ENCODE assay signal across 22 mouse cellular contexts in the genomic region with DNA sequence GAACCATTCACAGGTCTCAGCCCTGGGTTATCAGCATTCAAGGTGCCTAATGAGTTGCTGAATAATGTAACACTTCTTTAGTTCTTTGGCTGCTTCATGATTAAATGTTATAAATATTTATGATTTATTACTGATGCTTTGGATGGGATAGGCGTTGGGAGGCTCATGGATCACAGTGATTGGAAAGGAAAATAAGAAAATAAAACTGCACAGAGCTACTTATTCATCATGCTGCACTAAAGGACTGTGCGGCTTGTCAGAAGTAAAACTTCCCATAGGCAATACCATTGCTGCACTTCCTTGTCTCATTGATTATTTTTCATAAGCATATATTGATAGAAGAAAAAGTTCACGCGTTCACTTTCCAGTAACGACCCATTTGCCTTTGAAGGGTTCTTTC.
A peak's percentile ranks its signal among the peaks of the same experiment; 100 is the strongest.
DNase-seq lines count a peak whose midpoint lies in the region; ATAC-seq and TF ChIP-seq lines count a peak whose summit lies in the region.
"Had no signal": no experiment of that assay in that cellular context is flagged by ENCODE, and none has a peak within 500 bp of the region (broad histone marks: within the 10 kb centered on the region; RNA-seq: fewer than 3 reads in every experiment).

No protein-coding gene starts in this region.

- H3K9me3 ChIP-seq in forebrain, embryonic 13.5 days (replicated peaks): no peaks in the 10 kb centered on the region
- no peaks in the 10 kb centered on the region for H3K9me3 ChIP-seq in forebrain, embryonic 10.5 days
- H3K9me3 ChIP-seq in hindbrain, embryonic 12.5 days (replicated peaks): no peaks in the 10 kb centered on the region
- H3K9me3 ChIP-seq in hindbrain, postnatal 0 days (ENCODE audit: low read length): no peaks in the 10 kb centered on the region
- no peaks in the 10 kb centered on the region for H3K9me3 ChIP-seq in midbrain, embryonic 13.5 days
- H3K9me3 ChIP-seq in midbrain, postnatal 0 days (ENCODE audit: low read length): no peaks in the 10 kb centered on the region
- H3K9me3 ChIP-seq: embryonic facial prominence, embryonic 12.5 days; G1E; heart, embryonic 15.5 days had no signal

- peaks cover 21% of the 10 kb centered on the region for H3K4me1 ChIP-seq in forebrain, embryonic 13.5 days
- peaks cover 34% of the 10 kb centered on the region for H3K4me1 ChIP-seq in forebrain, embryonic 10.5 days
- no peaks in the 10 kb centered on the region; the same call in 1 of the 2 replicates for H3K4me1 ChIP-seq in hindbrain, embryonic 12.5 days
- H3K4me1 ChIP-seq in hindbrain, postnatal 0 days (ENCODE audit: insufficient read depth, low read length): no peaks in the 10 kb centered on the region
- H3K4me1 ChIP-seq in midbrain, embryonic 13.5 days (replicated peaks): peaks cover 13% of the 10 kb centered on the region
- H3K4me1 ChIP-seq in midbrain, postnatal 0 days (ENCODE audit: insufficient read depth, low read length): no peaks in the 10 kb centered on the region

- WGBS in forebrain, embryonic 13.5 days: 52% methylated on average over 5 of the region's 5 CpGs
- WGBS in forebrain, embryonic 10.5 days: 87% methylated on average over 5 of the region's 5 CpGs
- 82% methylated on average over 5 of the region's 5 CpGs for WGBS in hindbrain, embryonic 12.5 days
- 84% methylated on average over 5 of the region's 5 CpGs for WGBS in hindbrain, postnatal 0 days
- WGBS in midbrain, embryonic 13.5 days: 72% methylated on average over 5 of the region's 5 CpGs
- 59% methylated on average over 5 of the region's 5 CpGs for WGBS in midbrain, postnatal 0 days

- H3K4me3 ChIP-seq in forebrain, embryonic 13.5 days: no peak overlapping the region
- H3K4me3 ChIP-seq in forebrain, embryonic 10.5 days: no peak overlapping the region
- no peak overlapping the region for H3K4me3 ChIP-seq in hindbrain, embryonic 12.5 days
- H3K4me3 ChIP-seq in hindbrain, postnatal 0 days (ENCODE audit: low read length): no peak overlapping the region
- no peak overlapping the region for H3K4me3 ChIP-seq in midbrain, embryonic 13.5 days (replicated peaks)
- H3K4me3 ChIP-seq in midbrain, postnatal 0 days (ENCODE audit: low read depth, low read length): no peak overlapping the region
- H3K4me3 ChIP-seq: embryonic facial prominence, embryonic 12.5 days; heart, adult 2 months; heart, embryonic 15.5 days had no signal

- ATAC-seq in forebrain, embryonic 13.5 days: 0 out of 2 replicates have a peak, but pooled peaks have one; percentile 16
- peak; percentile 40; the same call in 1 of the 2 replicates for ATAC-seq in hindbrain, embryonic 12.5 days (ENCODE audit: low FRiP score)
- ATAC-seq in hindbrain, postnatal 0 days: no peak
- peak; percentile 66 for ATAC-seq in midbrain, embryonic 13.5 days
- ATAC-seq in midbrain, postnatal 0 days (ENCODE audit: low FRiP score): no peak
- ATAC-seq: CD4-positive, CD25-positive, alpha-beta regulatory T cell, adult 4 months; intestine, embryonic 16.5 days had no signal

- no peaks in the 10 kb centered on the region for H3K36me3 ChIP-seq in forebrain, embryonic 13.5 days (ENCODE audit: poor library complexity, severe bottlenecking)
- no peaks in the 10 kb centered on the region for H3K36me3 ChIP-seq in forebrain, embryonic 10.5 days (replicated peaks)
- no peaks in the 10 kb centered on the region for H3K36me3 ChIP-seq in hindbrain, embryonic 12.5 days
- no peaks in the 10 kb centered on the region for H3K36me3 ChIP-seq in hindbrain, postnatal 0 days (ENCODE audit: insufficient read depth, low read length)
- H3K36me3 ChIP-seq in midbrain, embryonic 13.5 days: no peaks in the 10 kb centered on the region
- no peaks in the 10 kb centered on the region for H3K36me3 ChIP-seq in midbrain, postnatal 0 days (ENCODE audit: insufficient read depth, low read length)
- H3K36me3 ChIP-seq: embryonic facial prominence, embryonic 12.5 days; G1E; heart, embryonic 15.5 days had no signal

- H3K27ac ChIP-seq in forebrain, embryonic 13.5 days: no peak overlapping the region
- no peak overlapping the region for H3K27ac ChIP-seq in forebrain, embryonic 10.5 days
- H3K27ac ChIP-seq in hindbrain, embryonic 12.5 days: 0 out of 2 replicates have a peak overlapping the region, but pooled peaks have one; percentile 64
- H3K27ac ChIP-seq in hindbrain, postnatal 0 days: no peak overlapping the region
- H3K27ac ChIP-seq in midbrain, embryonic 13.5 days: no peak overlapping the region
- no peak overlapping the region for H3K27ac ChIP-seq in midbrain, postnatal 0 days (ENCODE audit: low read depth, low read length)
- H3K27ac ChIP-seq: embryonic facial prominence, embryonic 12.5 days; heart, adult 2 months; heart, embryonic 15.5 days had no signal

- DNase-seq in forebrain, embryonic 10.5 days (ENCODE audit: extremely low spot score, low spot score): no peak
- DNase-seq in hindbrain, postnatal 0 days (ENCODE audit: low spot score): no peak
- no peak for DNase-seq in midbrain, postnatal 0 days (ENCODE audit: low spot score)
- no peak for DNase-seq in lung, postnatal 14 days
- DNase-seq: adrenal gland, adult 8-10 months; adrenal gland, postnatal 36 days; B cell, adult 2 months; cerebellum, adult 11 months; cerebellum, adult 8-10 months; cerebellum, postnatal 14 days; gastrocnemius, postnatal 10 days; heart, adult 2 months; heart, postnatal 14 days had no signal

- no peak overlapping the region for H3K4me2 ChIP-seq in forebrain, embryonic 13.5 days
- H3K4me2 ChIP-seq in hindbrain, embryonic 12.5 days (replicated peaks): no peak overlapping the region
- H3K4me2 ChIP-seq in hindbrain, postnatal 0 days (ENCODE audit: low read depth, low read length): no peak overlapping the region
- no peak overlapping the region for H3K4me2 ChIP-seq in midbrain, embryonic 13.5 days (replicated peaks)
- no peak overlapping the region for H3K4me2 ChIP-seq in midbrain, postnatal 0 days (ENCODE audit: low read depth, low read length, poor library complexity, severe bottlenecking)
- H3K4me2 ChIP-seq: embryonic facial prominence, embryonic 12.5 days; heart, embryonic 11.5 days; heart, embryonic 15.5 days had no signal

- TF ChIP-seq CTCF in hindbrain, postnatal 0 days (IDR thresholded peaks at IDR 0.05; ENCODE audit: low read depth): no peak
- TF ChIP-seq CTCF in midbrain, postnatal 0 days (IDR thresholded peaks at IDR 0.05): no peak

- no peaks in the 10 kb centered on the region for H3K27me3 ChIP-seq in forebrain, embryonic 13.5 days
- no peaks in the 10 kb centered on the region for H3K27me3 ChIP-seq in forebrain, embryonic 10.5 days (ENCODE audit: poor library complexity, severe bottlenecking)
- H3K27me3 ChIP-seq in hindbrain, embryonic 12.5 days: no peaks in the 10 kb centered on the region
- H3K27me3 ChIP-seq in hindbrain, postnatal 0 days (ENCODE audit: insufficient read depth, low read length): no peaks in the 10 kb centered on the region
- H3K27me3 ChIP-seq in midbrain, embryonic 13.5 days: no peaks in the 10 kb centered on the region
- no peaks in the 10 kb centered on the region for H3K27me3 ChIP-seq in midbrain, postnatal 0 days (ENCODE audit: insufficient read depth, low read length)
- H3K27me3 ChIP-seq: embryonic facial prominence, embryonic 12.5 days; heart, embryonic 15.5 days had no signal

- H3K9ac ChIP-seq in forebrain, embryonic 13.5 days: no peak overlapping the region
- H3K9ac ChIP-seq in hindbrain, embryonic 12.5 days: no peak overlapping the region
- H3K9ac ChIP-seq in hindbrain, postnatal 0 days (replicated peaks; ENCODE audit: low read length): no peak overlapping the region
- no peak overlapping the region for H3K9ac ChIP-seq in midbrain, embryonic 13.5 days (replicated peaks)
- no peak overlapping the region for H3K9ac ChIP-seq in midbrain, postnatal 0 days (replicated peaks; ENCODE audit: low read length, poor library complexity, severe bottlenecking)
- H3K9ac ChIP-seq: embryonic facial prominence, embryonic 12.5 days; heart, embryonic 15.5 days had no signal

Comparison
In these comparisons a context has a peak if more than half of its experiments do, and no peak if none do; other contexts are left out.
1. ATAC-seq: peak in forebrain, embryonic 13.5 days (single experiment), hindbrain, embryonic 12.5 days (single experiment) and midbrain, embryonic 13.5 days (single experiment); none in hindbrain, postnatal 0 days (single experiment) and midbrain, postnatal 0 days (single experiment).